Mouse (Mus musculus): ENCODE measurements around the gene Ybx2. TPM values are rescaled to one million over a fixed set of nuclear protein-coding genes. Genes with fewer than 3 reads are reported as not detected.
"Not testable (repeated sequence)": the region's sequence is repeated elsewhere in the genome, so short reads cannot be mapped to it uniquely, and the experiment has no call there.

Ybx2 gene
- polyA plus RNA-seq, 1 experiment from 2014 or later = 4.3 TPM

GRCm38 (mm10) chr11:69927501-69927900, 8.1 kb upstream of the Ybx2 start:
- WGBS (ENCODE audit: insufficient replicate concordance) = 89% methylated on average over 2 of the region's 2 CpGs
- Histone ChIP-seq H3K9me3 (replicated peaks; ENCODE audit: control insufficient read depth, low read length) (no peaks in the 10 kb centered on the region), H3K4me3 (ENCODE audit: low read depth, low read length) (no peak overlapping the region), H3K4me1 (ENCODE audit: control insufficient read depth, insufficient read depth, low read length) (peaks cover under 1% of the 10 kb centered on the region; the same call in 1 of the 2 replicates), H3K27ac (ENCODE audit: low read depth, low read length) (no peak overlapping the region), H3K9ac (ENCODE audit: low read depth, low read length) (no peak overlapping the region), H3K4me2 (no peak overlapping the region), H3K27me3 (ENCODE audit: control insufficient read depth, insufficient read depth, low read length) (no peaks in the 10 kb centered on the region), H3K36me3 (ENCODE audit: control insufficient read depth, insufficient read depth, low read length) (no peaks in the 10 kb centered on the region)
- ATAC-seq (replicated peaks; ENCODE audit: insufficient number of reproducible peaks, low FRiP score, low TSS enrichment) = no peak

- Histone ChIP-seq H3K27me3 (ENCODE audit: control insufficient read depth, insufficient read depth, low read length) (peaks cover under 1% of the 10 kb centered on the region; the same call in 1 of the 2 replicates), H3K36me3 (ENCODE audit: control insufficient read depth, insufficient read depth, low read length) (no peaks in the 10 kb centered on the region), H3K4me3 (ENCODE audit: low read depth, low read length) (no peak overlapping the region), H3K4me2 (no peak overlapping the region), H3K9ac (ENCODE audit: low read depth, low read length) (no peak overlapping the region), H3K4me1 (ENCODE audit: control insufficient read depth, insufficient read depth, low read length) (no peaks in the 10 kb centered on the region), H3K27ac (ENCODE audit: low read depth, low read length) (no peak overlapping the region), H3K9me3 (replicated peaks; ENCODE audit: control insufficient read depth, low read length) (no peaks in the 10 kb centered on the region)
- no peak for ATAC-seq (replicated peaks; ENCODE audit: insufficient number of reproducible peaks, low FRiP score, low TSS enrichment)
- 30% methylated on average over 4 of the region's 4 CpGs for WGBS (ENCODE audit: insufficient replicate concordance)
Measured at GRCm38 (mm10) chr11:69929712-69930111, 5.9 kb upstream of the Ybx2 start.

GRCm38 (mm10) chr11:69930176-69930575, 5.4 kb upstream of the Ybx2 start:
- not testable (repeated sequence) for H3K4me1 ChIP-seq (ENCODE audit: control insufficient read depth, insufficient read depth, low read length); H3K9me3 ChIP-seq (replicated peaks; ENCODE audit: control insufficient read depth, low read length); H3K9ac ChIP-seq (ENCODE audit: low read depth, low read length); H3K4me2 ChIP-seq; H3K27ac ChIP-seq (ENCODE audit: low read depth, low read length); ATAC-seq (replicated peaks; ENCODE audit: insufficient number of reproducible peaks, low FRiP score, low TSS enrichment); H3K27me3 ChIP-seq (ENCODE audit: control insufficient read depth, insufficient read depth, low read length); H3K4me3 ChIP-seq (ENCODE audit: low read depth, low read length); H3K36me3 ChIP-seq (ENCODE audit: control insufficient read depth, insufficient read depth, low read length)
- 85% methylated on average over 8 of the region's 8 CpGs for WGBS (ENCODE audit: insufficient replicate concordance)

- H3K9me3 ChIP-seq (replicated peaks; ENCODE audit: control insufficient read depth, low read length) = no peaks in the 10 kb centered on the region
- H3K27me3 ChIP-seq (ENCODE audit: control insufficient read depth, insufficient read depth, low read length) = peaks cover 14% of the 10 kb centered on the region
- ATAC-seq (replicated peaks; ENCODE audit: insufficient number of reproducible peaks, low FRiP score, low TSS enrichment) = no peak
- no peak overlapping the region for H3K4me3 ChIP-seq (ENCODE audit: low read depth, low read length)
- no peak overlapping the region for H3K9ac ChIP-seq (ENCODE audit: low read depth, low read length)
- H3K36me3 ChIP-seq (ENCODE audit: control insufficient read depth, insufficient read depth, low read length) = no peaks in the 10 kb centered on the region
- peaks cover 6% of the 10 kb centered on the region; the same call in 1 of the 2 replicates for H3K4me1 ChIP-seq (ENCODE audit: control insufficient read depth, insufficient read depth, low read length)
- no peak overlapping the region for H3K27ac ChIP-seq (ENCODE audit: low read depth, low read length)
- 51% methylated on average over 3 of the region's 3 CpGs for WGBS (ENCODE audit: insufficient replicate concordance)
- H3K4me2 ChIP-seq = no peak overlapping the region
Measured at GRCm38 (mm10) chr11:69930967-69931537, 4.5 kb upstream of the Ybx2 start.

DNA sequence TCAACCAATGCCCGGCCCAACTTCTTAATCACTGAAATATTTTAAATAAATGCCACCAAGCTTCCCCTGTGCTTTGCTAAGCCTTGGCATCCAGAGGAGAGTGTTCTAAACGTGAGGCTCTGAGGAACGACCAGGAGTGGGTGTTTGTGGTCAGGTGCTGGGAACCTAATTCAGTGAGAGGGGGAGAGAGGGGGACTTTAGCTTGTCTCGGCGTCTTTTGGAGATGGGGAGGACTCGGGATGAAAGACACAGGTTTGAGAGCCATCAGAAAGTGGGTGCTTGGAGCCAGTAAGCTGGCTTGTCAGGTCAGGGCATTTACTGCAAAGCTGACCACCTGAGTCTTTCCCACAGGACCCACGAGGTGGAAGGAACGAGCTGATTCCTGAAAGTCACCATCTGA, 3.8 kb upstream of the Ybx2 start:
- no peak overlapping the region for H3K9ac ChIP-seq (ENCODE audit: low read depth, low read length)
- no peaks in the 10 kb centered on the region for H3K9me3 ChIP-seq (replicated peaks; ENCODE audit: control insufficient read depth, low read length)
- no peak for ATAC-seq (replicated peaks; ENCODE audit: insufficient number of reproducible peaks, low FRiP score, low TSS enrichment)
- no peak overlapping the region for H3K4me2 ChIP-seq
- no peak overlapping the region for H3K4me3 ChIP-seq (ENCODE audit: low read depth, low read length)
- WGBS (ENCODE audit: insufficient replicate concordance) = 71% methylated on average over 8 of the region's 8 CpGs
- H3K27me3 ChIP-seq (ENCODE audit: control insufficient read depth, insufficient read depth, low read length) = peaks cover 21% of the 10 kb centered on the region
- no peaks in the 10 kb centered on the region for H3K36me3 ChIP-seq (ENCODE audit: control insufficient read depth, insufficient read depth, low read length)
- no peak overlapping the region for H3K27ac ChIP-seq (ENCODE audit: low read depth, low read length)
- H3K4me1 ChIP-seq (ENCODE audit: control insufficient read depth, insufficient read depth, low read length) = peaks cover 13% of the 10 kb centered on the region

DNA sequence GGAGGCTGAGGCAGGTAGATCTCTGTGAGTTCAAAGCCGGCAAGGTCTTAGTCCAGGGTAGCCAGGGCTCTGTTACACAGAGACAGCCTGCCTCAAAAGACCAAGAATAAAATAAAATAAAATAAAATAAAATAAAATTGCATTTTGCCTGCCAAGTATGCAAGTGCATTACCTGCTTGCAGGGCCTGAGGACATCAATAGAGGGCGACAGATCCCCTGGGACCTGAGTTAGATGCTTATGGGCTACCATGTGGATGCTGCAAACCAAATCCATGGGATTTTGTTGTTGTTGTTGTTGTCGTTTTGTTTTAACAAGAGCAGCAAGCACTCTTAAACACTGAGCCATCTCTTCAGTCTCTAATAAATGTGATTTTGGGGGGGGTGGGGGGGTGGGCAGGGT, 3.3 kb upstream of the Ybx2 start:
- Histone ChIP-seq H3K4me2 (no peak overlapping the region), H3K27me3 (ENCODE audit: control insufficient read depth, insufficient read depth, low read length) (peaks cover 26% of the 10 kb centered on the region), H3K4me1 (ENCODE audit: control insufficient read depth, insufficient read depth, low read length) (peaks cover 16% of the 10 kb centered on the region), H3K4me3 (ENCODE audit: low read depth, low read length) (no peak overlapping the region), H3K9me3 (replicated peaks; ENCODE audit: control insufficient read depth, low read length) (no peaks in the 10 kb centered on the region), H3K27ac (ENCODE audit: low read depth, low read length) (no peak overlapping the region), H3K9ac (ENCODE audit: low read depth, low read length) (no peak overlapping the region), H3K36me3 (ENCODE audit: control insufficient read depth, insufficient read depth, low read length) (no peaks in the 10 kb centered on the region)
- no peak for ATAC-seq (replicated peaks; ENCODE audit: insufficient number of reproducible peaks, low FRiP score, low TSS enrichment)
- 37% methylated on average over 3 of the region's 3 CpGs for WGBS (ENCODE audit: insufficient replicate concordance)

DNA sequence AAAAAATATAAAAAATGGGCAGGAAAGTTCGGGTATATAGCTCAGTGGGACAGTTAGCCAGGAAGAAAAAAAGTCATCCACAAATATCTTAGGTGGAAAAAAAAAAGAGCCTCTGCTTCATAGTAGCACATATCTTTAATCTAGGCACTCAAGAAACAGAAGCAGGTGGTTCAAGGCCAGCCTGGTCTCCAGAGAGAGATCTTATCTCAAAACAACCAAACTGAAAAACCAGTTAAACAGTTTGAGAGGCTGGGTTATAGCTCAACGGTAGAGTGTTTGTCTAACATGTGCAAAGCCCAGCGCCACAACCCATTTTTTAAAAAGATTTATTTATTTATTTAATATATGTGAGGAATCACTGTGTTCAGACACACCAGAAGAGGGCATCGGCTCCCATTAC, 2.5 kb upstream of the Ybx2 start:
- H3K4me3 ChIP-seq (ENCODE audit: low read depth, low read length) = no peak overlapping the region
- H3K27ac ChIP-seq (ENCODE audit: low read depth, low read length) = no peak overlapping the region
- H3K36me3 ChIP-seq (ENCODE audit: control insufficient read depth, insufficient read depth, low read length) = no peaks in the 10 kb centered on the region
- H3K4me1 ChIP-seq (ENCODE audit: control insufficient read depth, insufficient read depth, low read length) = peaks cover 16% of the 10 kb centered on the region
- no peak for ATAC-seq (replicated peaks; ENCODE audit: insufficient number of reproducible peaks, low FRiP score, low TSS enrichment)
- H3K27me3 ChIP-seq (ENCODE audit: control insufficient read depth, insufficient read depth, low read length) = peaks cover 29% of the 10 kb centered on the region
- H3K4me2 ChIP-seq = no peak overlapping the region
- no peaks in the 10 kb centered on the region for H3K9me3 ChIP-seq (replicated peaks; ENCODE audit: control insufficient read depth, low read length)
- 66% methylated on average over 4 of the region's 4 CpGs for WGBS (ENCODE audit: insufficient replicate concordance)
- no peak overlapping the region for H3K9ac ChIP-seq (ENCODE audit: low read depth, low read length)

GRCm38 (mm10) chr11:69934169-69934568, 1.4 kb upstream of the Ybx2 start:
- Histone ChIP-seq H3K27ac (ENCODE audit: low read depth, low read length) (no peak overlapping the region), H3K4me3 (ENCODE audit: low read depth, low read length) (peak overlapping the region; percentile 21), H3K4me2 (peak overlapping the region; percentile 99), H3K36me3 (ENCODE audit: control insufficient read depth, insufficient read depth, low read length) (no peaks in the 10 kb centered on the region), H3K4me1 (ENCODE audit: control insufficient read depth, insufficient read depth, low read length) (peaks cover 16% of the 10 kb centered on the region), H3K9ac (ENCODE audit: low read depth, low read length) (no peak overlapping the region), H3K9me3 (replicated peaks; ENCODE audit: control insufficient read depth, low read length) (no peaks in the 10 kb centered on the region), H3K27me3 (ENCODE audit: control insufficient read depth, insufficient read depth, low read length) (peaks cover 40% of the 10 kb centered on the region)
- WGBS (ENCODE audit: insufficient replicate concordance) = 1% methylated on average over 18 of the region's 18 CpGs
- no peak for ATAC-seq (replicated peaks; ENCODE audit: insufficient number of reproducible peaks, low FRiP score, low TSS enrichment)

GRCm38 (mm10) chr11:69934681-69935080, 915 bp upstream of the Ybx2 start:
- H3K9me3 ChIP-seq (replicated peaks; ENCODE audit: control insufficient read depth, low read length) = no peaks in the 10 kb centered on the region
- H3K36me3 ChIP-seq (ENCODE audit: control insufficient read depth, insufficient read depth, low read length) = no peaks in the 10 kb centered on the region
- no peak overlapping the region; the same call in 1 of the 2 replicates for H3K9ac ChIP-seq (ENCODE audit: low read depth, low read length)
- peak overlapping the region; percentile 55; the same call in 1 of the 2 replicates for H3K4me3 ChIP-seq (ENCODE audit: low read depth, low read length)
- no peak for ATAC-seq (replicated peaks; ENCODE audit: insufficient number of reproducible peaks, low FRiP score, low TSS enrichment)
- peaks cover 16% of the 10 kb centered on the region for H3K4me1 ChIP-seq (ENCODE audit: control insufficient read depth, insufficient read depth, low read length)
- 22% methylated on average over 6 of the region's 6 CpGs for WGBS (ENCODE audit: insufficient replicate concordance)
- H3K27me3 ChIP-seq (ENCODE audit: control insufficient read depth, insufficient read depth, low read length) = peaks cover 43% of the 10 kb centered on the region
- peak overlapping the region; percentile 99 for H3K4me2 ChIP-seq
- no peak overlapping the region for H3K27ac ChIP-seq (ENCODE audit: low read depth, low read length)
